Mouse (Mus musculus) MEL (cell line): ENCODE data around the gene Trak1. TPM values are rescaled to one million over a fixed set of nuclear protein-coding genes. Genes with fewer than 3 reads are reported as not detected.

Experiments used
- DNase-seq: peaks from one replicate; pipeline ENCODE4 v3.0.0; 2011; ENCODE audit warnings: low read depth, low spot score
- H3K27ac ChIP-seq: 2 replicates; pipeline ENCODE4 v1.5.1; 2012; ENCODE audit warnings: low read depth, mild to moderate bottlenecking, control low read depth, low read length, moderate library complexity; ENCODE audit not compliant: control insufficient read depth
- H3K27me3 ChIP-seq, 2 experiments: fragments of 150-350 bp in 1 of 2; sonication (generic) in 1 of 2; 2 replicates each; pipeline ENCODE4 v1.6.1; 2012; ENCODE audit warnings: low read length in 2 of 2, mild to moderate bottlenecking in 2 of 2, improper control_type of control experiment in 1 of 2, moderate library complexity in 1 of 2; ENCODE audit not compliant: insufficient read depth in 2 of 2, control insufficient read depth in 1 of 2
- H3K36me3 ChIP-seq, 2 experiments: 2 replicates each; pipeline ENCODE4 v1.6.1; 2012 to 2014; ENCODE audit warnings: low read length in 2 of 2, improper control_type of control experiment in 1 of 2, inconsistent platforms in 1 of 2, mild to moderate bottlenecking in 1 of 2; ENCODE audit not compliant: insufficient read depth in 2 of 2, control insufficient read depth in 1 of 2
- H3K4me1 ChIP-seq, 2 experiments: fragments of 150-350 bp in 1 of 2; sonication (generic) in 1 of 2; 2 replicates each; pipeline ENCODE4 v1.6.1; 2012; ENCODE audit warnings: low read length in 2 of 2, improper control_type of control experiment in 1 of 2, mild to moderate bottlenecking in 1 of 2; ENCODE audit not compliant: insufficient read depth in 2 of 2, control insufficient read depth in 1 of 2
- H3K4me3 ChIP-seq, 2 experiments: fragments of 150-350 bp in 1 of 2; sonication (generic) in 1 of 2; 2 replicates each; pipeline ENCODE4 v1.5.1; 2012; ENCODE audit warnings: low read depth in 2 of 2, low read length in 2 of 2, mild to moderate bottlenecking in 2 of 2, moderate library complexity in 2 of 2, control low read depth in 1 of 2, improper control_type of control experiment in 1 of 2; ENCODE audit not compliant: control insufficient read depth in 1 of 2, insufficient read depth in 1 of 2
- H3K79me2 ChIP-seq: 2 replicates; pipeline ENCODE4 v1.6.1; 2012; ENCODE audit warnings: mild to moderate bottlenecking, low read length, moderate library complexity; ENCODE audit not compliant: control insufficient read depth, poor library complexity, insufficient read depth
- H3K9ac ChIP-seq: 2 replicates; pipeline ENCODE4 v1.6.1; 2012; ENCODE audit warnings: low read depth, mild to moderate bottlenecking, control low read depth, low read length, moderate library complexity; ENCODE audit not compliant: control insufficient read depth, poor library complexity, severe bottlenecking
- H3K9me3 ChIP-seq: fragments of 150-350 bp; sonication (generic); replicated peaks from 2 replicates; pipeline ENCODE4 v1.6.1; 2012; ENCODE audit warnings: mild to moderate bottlenecking, low read length, improper control_type of control experiment, moderate library complexity; ENCODE audit not compliant: insufficient read depth
- BHLHE40 ChIP-seq: IDR thresholded peaks from 2 replicates; pipeline ENCODE4 v1.6.1; 2012; ENCODE audit warnings: low read depth, mild to moderate bottlenecking, inconsistent platforms, low read length, improper control_type of control experiment, borderline replicate concordance
- EP300 ChIP-seq, 2 experiments: IDR thresholded peaks; 2 replicates each; pipeline ENCODE4 v1.6.1; 2011; ENCODE audit warnings: improper control_type of control experiment in 2 of 2, low read length in 2 of 2, low read depth in 1 of 2, mild to moderate bottlenecking in 1 of 2
- ETS1 ChIP-seq: IDR thresholded peaks from 2 replicates; pipeline ENCODE4 v1.6.1; 2012; ENCODE audit warnings: low read depth, mild to moderate bottlenecking, inconsistent platforms, low read length, improper control_type of control experiment, moderate library complexity
- GATA1 ChIP-seq: IDR thresholded peaks from 2 replicates; pipeline ENCODE4 v1.6.1; 2011; ENCODE audit warnings: low read depth, low read length, improper control_type of control experiment
- HCFC1 ChIP-seq: IDR thresholded peaks from 2 replicates; pipeline ENCODE4 v1.6.1; 2012; ENCODE audit warnings: low read depth, mild to moderate bottlenecking, inconsistent platforms, low read length, improper control_type of control experiment, moderate library complexity
- JUND ChIP-seq: IDR thresholded peaks from 2 replicates; pipeline ENCODE4 v1.6.1; 2011; ENCODE audit warnings: low read depth, mild to moderate bottlenecking, improper control_type of control experiment, low read length
- MAFK ChIP-seq: IDR thresholded peaks from 2 replicates; pipeline ENCODE4 v1.6.1; 2011; ENCODE audit warnings: low read depth, mild to moderate bottlenecking, low read length, improper control_type of control experiment, borderline replicate concordance
- MAX ChIP-seq: IDR thresholded peaks from 2 replicates; pipeline ENCODE4 v1.6.1; 2011; ENCODE audit warnings: low read length, improper control_type of control experiment
- MAZ ChIP-seq: IDR thresholded peaks from 2 replicates; pipeline ENCODE4 v1.6.1; 2012; ENCODE audit warnings: low read depth, mild to moderate bottlenecking, inconsistent platforms, low read length, improper control_type of control experiment
- MYB ChIP-seq: IDR thresholded peaks from 2 replicates; pipeline ENCODE4 v1.6.1; 2011; ENCODE audit warnings: mild to moderate bottlenecking, low read depth, low read length, improper control_type of control experiment
- NELFE ChIP-seq: IDR thresholded peaks from 2 replicates; pipeline ENCODE4 v1.6.1; 2011; ENCODE audit warnings: low read depth, low read length, improper control_type of control experiment
- POLR2A ChIP-seq, 2 experiments: IDR thresholded peaks; 2 replicates each; pipeline ENCODE4 v1.6.1; 2011 to 2012; ENCODE audit warnings: low read length in 2 of 2, mild to moderate bottlenecking in 2 of 2, control low read depth in 1 of 2, improper control_type of control experiment in 1 of 2, low read depth in 1 of 2, moderate library complexity in 1 of 2; ENCODE audit not compliant: control insufficient read depth in 1 of 2, insufficient read depth in 1 of 2, poor library complexity in 1 of 2
- POLR2AphosphoS2 ChIP-seq: IDR thresholded peaks from 2 replicates; pipeline ENCODE4 v1.6.1; 2011; ENCODE audit warnings: low read length, improper control_type of control experiment
- RAD21 ChIP-seq: IDR thresholded peaks from 2 replicates; pipeline ENCODE4 v1.6.1; 2011; ENCODE audit warnings: mild to moderate bottlenecking, low read depth, low read length, improper control_type of control experiment
- RCOR1 ChIP-seq: IDR thresholded peaks from 2 replicates; pipeline ENCODE4 v1.6.1; 2012; ENCODE audit warnings: low read depth, mild to moderate bottlenecking, inconsistent platforms, low read length, improper control_type of control experiment
- SIN3A ChIP-seq: IDR thresholded peaks from 2 replicates; pipeline ENCODE4 v1.6.1; 2012; ENCODE audit warnings: low read length, improper control_type of control experiment, inconsistent platforms
- USF1 ChIP-seq: IDR thresholded peaks from 2 replicates; pipeline ENCODE4 v1.6.1; 2014; ENCODE audit warnings: low read depth, mild to moderate bottlenecking, inconsistent platforms, low read length, improper control_type of control experiment, moderate library complexity
- USF2 ChIP-seq, 2 experiments: IDR thresholded peaks; 2 replicates each; pipeline ENCODE4 v1.6.1; 2011 to 2012; ENCODE audit warnings: improper control_type of control experiment in 2 of 2, low read length in 2 of 2, borderline replicate concordance in 1 of 2, inconsistent platforms in 1 of 2, low read depth in 1 of 2, mild to moderate bottlenecking in 1 of 2; ENCODE audit not compliant: insufficient read depth in 1 of 2
- ZNF384 ChIP-seq: IDR thresholded peaks from 2 replicates; pipeline ENCODE4 v1.6.1; 2012; ENCODE audit warnings: low read depth, mild to moderate bottlenecking, inconsistent platforms, low read length, improper control_type of control experiment
- polyA plus RNA-seq, 2 experiments: library from polyadenylated mRNA; stranded (reverse) in 1 of 2; unstranded in 1 of 2; fragments of >175 nt in 1 of 2; fragments of >200 nt in 1 of 2; gene quantifications; 2 replicates each; pipeline versions ENCODE4 v1.2.1 to v1.2.4; 2012; ENCODE audit warnings: low replicate concordance in 2 of 2, low read depth in 1 of 2; ENCODE audit not compliant: insufficient read length in 2 of 2, insufficient read depth in 1 of 2, missing spikeins in 1 of 2
- total RNA-seq: library from RNA; depleted of rRNA; stranded (reverse); fragments of 300-350 nt; gene quantifications from 2 replicates; pipeline ENCODE4 v1.2.3, GENCODE M21; 2012

Gene Trak1
- total and polyA plus RNA-seq, 3 experiments: 16.2 to 35.5 TPM; not detected in 1

DNA sequence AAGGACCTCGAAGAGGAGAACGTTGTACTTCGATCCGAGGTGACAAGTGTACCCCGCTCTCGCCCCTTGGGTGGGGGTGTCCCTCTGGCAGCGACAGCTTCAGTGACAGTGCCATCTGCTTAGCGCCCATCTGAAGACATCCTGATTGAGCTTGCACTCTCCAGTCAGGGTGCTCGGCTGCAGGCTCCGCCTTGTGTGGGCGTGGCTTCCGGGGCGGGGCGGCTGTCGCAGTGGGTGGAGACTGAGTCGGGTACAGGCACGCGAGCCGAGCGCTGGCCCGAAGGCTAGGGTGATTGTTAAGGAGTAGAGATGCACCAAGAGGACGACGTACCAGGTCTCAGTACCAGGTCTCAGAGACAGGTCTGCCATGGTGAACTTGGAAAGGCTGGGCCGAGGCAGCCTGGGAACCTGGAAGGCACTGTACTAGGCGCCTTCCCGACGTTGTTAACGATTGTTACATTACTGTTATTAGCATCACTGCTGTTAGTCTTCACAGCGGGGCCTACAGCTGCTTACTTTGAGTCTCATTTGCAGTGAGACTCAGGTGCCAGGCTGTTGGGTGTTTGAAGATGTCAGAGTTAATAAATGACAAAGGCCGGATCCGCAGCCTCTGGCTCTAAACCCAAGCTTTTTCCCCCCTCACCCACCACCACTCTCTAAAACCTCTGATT is 146.5 kb downstream of the Trak1 start:
- no peaks in the 10 kb centered on the region for H3K4me1 ChIP-seq

DNA sequence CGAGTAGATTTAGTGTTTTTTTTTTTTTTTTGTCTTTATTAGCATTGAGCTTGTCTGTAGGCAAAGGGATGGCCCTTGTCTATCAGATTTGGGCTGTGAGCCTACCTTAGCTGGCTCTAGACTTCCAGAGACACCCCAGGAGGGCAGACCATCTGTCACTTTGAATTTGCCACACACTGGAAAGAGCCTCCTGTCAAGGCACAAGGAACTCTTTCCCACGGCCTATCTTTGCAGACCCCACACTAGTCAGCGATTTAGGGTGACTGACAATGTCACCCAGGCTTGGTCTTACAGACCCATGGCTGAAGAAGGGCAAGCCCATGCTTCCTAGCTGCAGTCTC is 147.0 kb downstream of the Trak1 start:
- no peaks in the 10 kb centered on the region for H3K9me3 ChIP-seq
- no peaks in the 10 kb centered on the region for H3K4me1 ChIP-seq
- no peak overlapping the region for H3K27ac ChIP-seq
- H3K4me3 ChIP-seq: no peak overlapping the region
- H3K36me3 ChIP-seq: no peaks in the 10 kb centered on the region; a peak in 1 of 4 replicates
- no peak overlapping the region for H3K9ac ChIP-seq
- no peaks in the 10 kb centered on the region for H3K27me3 ChIP-seq
- no peak for DNase-seq
- TF ChIP-seq USF1 (no peak), JUND (no peak), ZNF384 (no peak)
- TF ChIP-seq, all 39 proteins: peak for 0
- H3K79me2 ChIP-seq: no peaks in the 10 kb centered on the region

More for the DNA sequence above, 146.5 kb downstream of the Trak1 start:
- DNase-seq: no peak
- H3K4me3 ChIP-seq: no peak overlapping the region
- H3K9ac ChIP-seq: no peak overlapping the region
- H3K27ac ChIP-seq: no peak overlapping the region
- H3K27me3 ChIP-seq: no peaks in the 10 kb centered on the region
- no peaks in the 10 kb centered on the region for H3K79me2 ChIP-seq
- no peaks in the 10 kb centered on the region for H3K9me3 ChIP-seq
- TF ChIP-seq MYB: no peak
- no peak for TF ChIP-seq POLR2AphosphoS2
- TF ChIP-seq NELFE: no peak
- TF ChIP-seq MAFK: no peak
- TF ChIP-seq BHLHE40: no peak
- TF ChIP-seq SIN3A: no peak
- no peak for TF ChIP-seq EP300 (IDR thresholded peaks at IDR 0.05; ENCODE audit: low read depth in 1 of 2, low read length in 2 of 2)
- no peak for TF ChIP-seq RAD21
- TF ChIP-seq USF1: no peak
- TF ChIP-seq GATA1: no peak
- TF ChIP-seq MAZ: no peak
- TF ChIP-seq USF2 (IDR thresholded peaks at IDR 0.05; ENCODE audit: borderline replicate concordance in 1 of 2, insufficient read depth in 1 of 2, low read depth in 1 of 2, low read length in 2 of 2): no peak
- TF ChIP-seq JUND: no peak
- no peak for TF ChIP-seq MAX
- TF ChIP-seq HCFC1: no peak
- no peak for TF ChIP-seq RCOR1
- no peak for TF ChIP-seq ETS1
- TF ChIP-seq POLR2A (IDR thresholded peaks at IDR 0.05; ENCODE audit: control insufficient read depth in 1 of 2, insufficient read depth in 1 of 2, low read depth in 1 of 2, low read length in 2 of 2, poor library complexity in 1 of 2): no peak
- H3K36me3 ChIP-seq: no peaks in the 10 kb centered on the region; a peak in 1 of 4 replicates
